Mouse (Mus musculus) heart, adult 2 months (tissue): ENCODE results near the gene Tenm4. TPM values are rescaled to one million over a fixed set of nuclear protein-coding genes. Genes with fewer than 3 reads are reported as not detected.

ENCODE experiments used
- DNase-seq, 2 experiments: peaks; one replicate each; pipeline ENCODE4 v3.0.0; 2021
- H3K27ac ChIP-seq: fragments of 200-600 bp; 2 replicates; pipeline ENCODE4 v1.8.1; 2022
- H3K27me3 ChIP-seq: fragments of 200-500 bp; 2 replicates; pipeline ENCODE4 v1.6.1; 2012; ENCODE audit warnings: mild to moderate bottlenecking, low read length, inconsistent platforms, mixed read lengths; ENCODE audit not compliant: control insufficient read depth, insufficient read depth
- H3K36me3 ChIP-seq: fragments of 200-500 bp; 2 replicates; pipeline ENCODE4 v1.6.1; 2012; ENCODE audit warnings: low read length, inconsistent platforms; ENCODE audit not compliant: control insufficient read depth, insufficient read depth
- H3K4me1 ChIP-seq: fragments of 200-500 bp; 2 replicates; pipeline ENCODE4 v1.6.1; 2011; ENCODE audit warnings: low read length; ENCODE audit not compliant: control insufficient read depth, insufficient read depth
- H3K4me3 ChIP-seq: fragments of 200-600 bp; 2 replicates; pipeline ENCODE4 v1.8.1; 2022
- H3K79me2 ChIP-seq: fragments of 200-500 bp; replicated peaks from 2 replicates; pipeline ENCODE4 v1.6.1; 2012; ENCODE audit warnings: mild to moderate bottlenecking, inconsistent platforms, low read length, moderate library complexity, mixed read lengths; ENCODE audit not compliant: control insufficient read depth, insufficient read depth
- H3K9ac ChIP-seq: fragments of 200-500 bp; 2 replicates; pipeline ENCODE4 v1.6.1; 2012; ENCODE audit warnings: low read depth, mild to moderate bottlenecking, control low read depth, inconsistent platforms, low read length, mixed read lengths
- CTCF ChIP-seq: fragments of 200-600 bp; IDR thresholded peaks from 2 replicates; pipeline ENCODE4 v1.8.1; 2022; ENCODE audit warnings: antibody characterized with exemption, mild to moderate bottlenecking, moderate library complexity
- EP300 ChIP-seq: fragments of 200-500 bp; IDR thresholded peaks from 2 replicates; pipeline ENCODE4 v1.6.1; 2011; ENCODE audit warnings: low read depth, low read length, control low read depth; ENCODE audit not compliant: insufficient read depth
- POLR2A ChIP-seq: fragments of 200-500 bp; IDR thresholded peaks from 2 replicates; pipeline ENCODE4 v1.6.1; 2011; ENCODE audit warnings: mild to moderate bottlenecking, low read depth, low read length, control low read depth; ENCODE audit not compliant: insufficient read depth
- WGBS: fragments of 180-500 bp; shearing (Covaris S2); methylation state at CpG from one replicate; pipeline ENCODE4 v1.1.7; 2018; 5-methylcytosine and 5-hydroxymethylcytosine counted together
- intact Hi-C: fragments of 180-260 bp; cut with DNase I; formaldehyde crosslinking; loops from one replicate; pipeline ENCODE4 v1.15.1; 2025
- polyA plus RNA-seq: library from polyadenylated mRNA; depleted of rRNA; stranded (reverse); fragments of >200 nt; gene quantifications from 2 replicates; pipeline ENCODE4 v1.2.3, GENCODE M21; 2012
- total RNA-seq, 2 experiments: library from RNA; stranded (reverse); gene quantifications; 2 replicates each; pipeline ENCODE4 v1.2.3; 2021

The Tenm4 gene
- total and polyA plus RNA-seq, 3 experiments = 0.34 to 1.3 (median 0.74) TPM

- Histone ChIP-seq H3K27ac (no peak overlapping the region), H3K27me3 (0 out of 2 replicates have a peak, but pooled peaks cover 2% of the 10 kb centered on the region), H3K79me2 (no peaks in the 10 kb centered on the region), H3K36me3 (no peaks in the 10 kb centered on the region), H3K9ac (no peak overlapping the region), H3K4me1 (no peaks in the 10 kb centered on the region), H3K4me3 (no peak overlapping the region)
- TF ChIP-seq EP300 (no peak), CTCF (no peak), POLR2A (no peak)
- DNase-seq = no peak
- intact Hi-C loops = no loop called here
- WGBS = 76% methylated on average over 7 of the region's 7 CpGs
Measured at GRCm38 (mm10) chr7:96635830-96636440, 464.9 kb downstream of the Tenm4 start.

- intact Hi-C loops = no loop called here
Measured at GRCm38 (mm10) chr7:96643461-96644204, 472.6 kb downstream of the Tenm4 start.

GRCm38 (mm10) chr7:96644205-96644531, 473.1 kb downstream of the Tenm4 start:
- H3K4me3 ChIP-seq = no peak overlapping the region
- no peak overlapping the region for H3K27ac ChIP-seq
- H3K9ac ChIP-seq = no peak overlapping the region
- TF ChIP-seq EP300 (no peak), POLR2A (no peak), CTCF (no peak)
- 27% methylated on average over 7 of the region's 7 CpGs for WGBS
- H3K4me1 ChIP-seq = no peaks in the 10 kb centered on the region
- DNase-seq = no peak
- peaks cover 3% of the 10 kb centered on the region for H3K27me3 ChIP-seq
- intact Hi-C loops = no loop called here
- H3K36me3 ChIP-seq = no peaks in the 10 kb centered on the region
- no peaks in the 10 kb centered on the region for H3K79me2 ChIP-seq

More at GRCm38 (mm10) chr7:96643461-96644204, 472.6 kb downstream of the Tenm4 start:
- Histone ChIP-seq H3K27me3 (peaks cover 3% of the 10 kb centered on the region), H3K79me2 (no peaks in the 10 kb centered on the region), H3K4me3 (no peak overlapping the region), H3K36me3 (no peaks in the 10 kb centered on the region), H3K4me1 (no peaks in the 10 kb centered on the region), H3K9ac (no peak overlapping the region), H3K27ac (no peak overlapping the region)
- TF ChIP-seq CTCF = no peak
- no peak for TF ChIP-seq EP300
- TF ChIP-seq POLR2A = no peak
- DNase-seq = no peak
- 9% methylated on average over 27 of the region's 27 CpGs for WGBS

GRCm38 (mm10) chr7:96647657-96648056, 476.6 kb downstream of the Tenm4 start:
- WGBS = 39% methylated on average over 4 of the region's 4 CpGs
- no peak overlapping the region for H3K9ac ChIP-seq
- DNase-seq = no peak
- no peak overlapping the region for H3K4me3 ChIP-seq
- no peak for TF ChIP-seq POLR2A
- no peak for TF ChIP-seq EP300
- TF ChIP-seq CTCF = no peak
- H3K27ac ChIP-seq = no peak overlapping the region
- intact Hi-C loops = no loop called here
- no peaks in the 10 kb centered on the region for H3K4me1 ChIP-seq
- no peaks in the 10 kb centered on the region for H3K79me2 ChIP-seq
- H3K27me3 ChIP-seq = peaks cover 2% of the 10 kb centered on the region
- no peaks in the 10 kb centered on the region for H3K36me3 ChIP-seq

- intact Hi-C loops = no loop called here
- Histone ChIP-seq H3K4me1 (no peaks in the 10 kb centered on the region), H3K27me3 (peaks cover 1% of the 10 kb centered on the region)
Measured at GRCm38 (mm10) chr7:96648606-96649005, 477.6 kb downstream of the Tenm4 start.

GRCm38 (mm10) chr7:96649171-96649570, 478.1 kb downstream of the Tenm4 start:
- Histone ChIP-seq H3K36me3 (no peaks in the 10 kb centered on the region), H3K27me3 (peaks cover 2% of the 10 kb centered on the region; the same call in 1 of the 2 replicates), H3K79me2 (no peaks in the 10 kb centered on the region), H3K4me3 (no peak overlapping the region), H3K27ac (no peak overlapping the region), H3K4me1 (no peaks in the 10 kb centered on the region), H3K9ac (no peak overlapping the region)
- TF ChIP-seq CTCF = no peak
- no peak for TF ChIP-seq EP300
- no peak for TF ChIP-seq POLR2A
- WGBS = 90% methylated on average over 7 of the region's 7 CpGs
- intact Hi-C loops = no loop called here
- no peak for DNase-seq

More at GRCm38 (mm10) chr7:96648606-96649005, 477.6 kb downstream of the Tenm4 start:
- Histone ChIP-seq H3K27ac (no peak overlapping the region), H3K79me2 (no peaks in the 10 kb centered on the region), H3K4me3 (no peak overlapping the region), H3K36me3 (no peaks in the 10 kb centered on the region), H3K9ac (no peak overlapping the region)
- 51% methylated on average over 2 of the region's 2 CpGs for WGBS
- TF ChIP-seq CTCF = no peak
- TF ChIP-seq POLR2A = no peak
- no peak for TF ChIP-seq EP300
- DNase-seq = no peak
